Mouse (Mus musculus) stomach, postnatal 0 days (tissue): ENCODE data around the gene Zfp865. TPM values are rescaled to one million over a fixed set of nuclear protein-coding genes. Genes with fewer than 3 reads are reported as not detected.

Experiments
- ATAC-seq: fragments of 200-750 bp; cut with Nextera tagmentation; 2 replicates; pipeline ENCODE4 v1.8.0; 2017; ENCODE audit not compliant: low FRiP score, low TSS enrichment
- DNase-seq: peaks from one replicate; pipeline ENCODE4 v3.0.0-alpha.2; 2016; ENCODE audit warnings: low spot score
- H3K27ac ChIP-seq: fragments of 300-500 bp; sonication (generic); replicated peaks from 2 replicates; pipeline ENCODE4 v1.5.1; 2014; ENCODE audit warnings: mild to moderate bottlenecking, control low read depth
- H3K27me3 ChIP-seq: fragments of 300-500 bp; sonication (generic); 2 replicates; pipeline ENCODE4 v1.6.1; 2014; ENCODE audit warnings: low read length; ENCODE audit not compliant: control insufficient read depth, insufficient read depth
- H3K36me3 ChIP-seq: fragments of 300-500 bp; sonication (generic); 2 replicates; pipeline ENCODE4 v1.6.1; 2014; ENCODE audit warnings: low read length, mixed read lengths; ENCODE audit not compliant: control insufficient read depth, insufficient read depth
- H3K4me1 ChIP-seq: fragments of 300-500 bp; sonication (generic); replicated peaks from 2 replicates; pipeline ENCODE4 v1.6.1; 2014; ENCODE audit warnings: antibody characterized with exemption; ENCODE audit not compliant: control insufficient read depth, insufficient read depth
- H3K4me2 ChIP-seq: fragments of 300-500 bp; sonication (generic); replicated peaks from 2 replicates; pipeline ENCODE4 v1.6.1; 2014; ENCODE audit warnings: low read depth, mild to moderate bottlenecking, control low read depth, moderate library complexity
- H3K4me3 ChIP-seq: fragments of 300-500 bp; sonication (generic); 2 replicates; pipeline ENCODE4 v1.5.1; 2014; ENCODE audit warnings: low read depth, low read length, control low read depth
- H3K9ac ChIP-seq: fragments of 300-500 bp; sonication (generic); 2 replicates; pipeline ENCODE4 v1.6.1; 2014; ENCODE audit warnings: mild to moderate bottlenecking, low read length, control low read depth, mixed read lengths
- H3K9me3 ChIP-seq: fragments of 300-500 bp; sonication (generic); 2 replicates; pipeline ENCODE4 v1.6.1; 2016; ENCODE audit warnings: low read length; ENCODE audit not compliant: control insufficient read depth
- CTCF ChIP-seq: IDR thresholded peaks from 2 replicates; pipeline ENCODE4 v1.5.1; 2016; ENCODE audit warnings: antibody characterized with exemption, low read depth, mild to moderate bottlenecking, moderate library complexity
- EP300 ChIP-seq: optimal IDR thresholded peaks from 2 replicates; pipeline ENCODE3; 2016; ENCODE audit warnings: antibody characterized with exemption
- WGBS: fragments of 180-500 bp; shearing (Covaris S2); extraction: QIAGEN DNeasy Blood & Tissue Kit; methylation state at CpG from one replicate; pipeline ENCODE4 v1.1.7; 2014; 5-methylcytosine and 5-hydroxymethylcytosine counted together
- polyA plus RNA-seq: library from polyadenylated mRNA; unstranded; fragments of >200 nt; fragmentation: Nextera tagmentation; extraction: Ambion mirVana; gene quantifications from 2 replicates; pipeline ENCODE4 v1.2.1, GENCODE M21; 2015

The Zfp865 gene
- polyA plus RNA-seq, 1 experiment from 2014 or later: 2.3 TPM

DNA sequence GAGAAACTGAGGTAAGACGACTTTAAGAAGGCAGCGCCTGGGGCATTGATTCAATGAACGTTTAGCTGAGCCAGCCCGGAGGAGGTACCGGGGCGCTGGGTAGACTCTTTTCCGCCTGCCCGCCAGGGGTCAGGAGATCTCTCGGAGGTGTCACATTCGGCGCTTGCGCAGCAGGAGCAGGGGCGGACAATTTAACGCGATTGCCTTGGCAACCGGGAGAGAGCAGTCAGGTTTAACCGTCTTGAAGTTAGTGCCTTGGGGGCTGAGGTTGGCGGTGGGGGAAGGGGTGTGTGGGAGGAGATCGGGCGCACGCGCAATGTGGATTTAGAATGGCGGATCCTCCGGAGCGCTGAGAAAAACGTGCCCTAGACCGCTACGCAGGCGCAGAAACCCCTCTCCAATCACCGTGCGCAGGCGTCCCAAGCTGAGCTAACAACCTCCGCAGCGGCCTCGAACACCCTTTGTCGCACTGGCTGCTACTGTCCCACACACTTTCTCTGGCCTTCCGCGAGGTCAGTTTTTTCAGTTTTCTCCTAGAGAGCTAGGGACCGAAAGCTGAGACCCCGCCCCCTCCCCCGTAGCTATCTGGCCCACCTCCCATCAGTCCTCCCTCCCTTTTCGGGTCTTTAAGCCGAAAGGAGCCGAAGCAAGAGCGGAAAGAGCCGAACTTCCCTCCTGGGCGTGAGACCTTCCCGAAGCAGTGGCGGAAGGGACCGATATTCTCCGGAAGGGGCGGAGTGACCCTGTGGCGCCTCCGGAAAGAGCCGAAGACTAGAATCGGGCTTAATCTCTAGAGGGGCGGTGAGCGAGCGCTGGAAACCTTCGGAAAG, 41.0 kb downstream of the Zfp865 start:
- H3K36me3 ChIP-seq: no peaks in the 10 kb centered on the region; the same call in 1 of the 2 replicates
- under 1% methylated on average over 60 of the region's 60 CpGs for WGBS
- DNase-seq (peak; percentile 95), ATAC-seq (peak; percentile 93)
- no peaks in the 10 kb centered on the region for H3K27me3 ChIP-seq
- peak; percentile 79 for TF ChIP-seq CTCF
- no peak for TF ChIP-seq EP300
- peak overlapping the region; percentile 90 for H3K4me2 ChIP-seq
- peak overlapping the region; percentile 96 for H3K9ac ChIP-seq
- peak overlapping the region; percentile 67 for H3K4me3 ChIP-seq
- H3K27ac ChIP-seq: peak overlapping the region; percentile 99
- H3K9me3 ChIP-seq: no peaks in the 10 kb centered on the region
- 0 out of 2 replicates have a peak, but pooled peaks cover 4% of the 10 kb centered on the region for H3K4me1 ChIP-seq

DNA sequence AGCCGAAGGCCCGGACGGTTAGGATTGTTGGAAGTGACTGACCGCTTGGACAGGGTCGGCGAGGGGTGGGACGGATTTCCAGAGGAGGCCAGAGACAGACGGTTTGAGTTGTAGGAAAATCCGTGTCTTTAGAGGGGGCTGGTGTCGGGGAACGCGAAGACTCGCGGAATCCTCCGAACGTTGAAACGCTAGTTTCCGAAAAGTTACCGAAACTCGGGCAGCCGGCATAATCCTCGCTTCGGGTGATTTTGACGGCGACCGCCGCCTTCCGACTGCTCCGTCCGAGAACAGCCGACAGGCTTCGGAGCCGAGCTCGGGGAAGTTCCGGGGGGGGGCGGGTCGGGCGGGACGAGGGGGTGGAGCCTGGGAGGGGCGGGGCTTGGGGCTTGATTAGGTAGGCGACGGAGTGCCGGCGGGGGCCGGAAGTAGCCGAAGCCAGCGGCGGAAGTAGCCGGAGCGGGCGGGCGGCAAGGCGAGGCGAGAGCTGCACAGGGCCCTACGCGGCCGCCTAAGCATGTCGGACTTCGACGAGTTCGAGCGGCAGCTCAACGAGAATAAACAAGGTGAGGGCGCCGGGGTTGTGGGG, 41.7 kb downstream of the Zfp865 start, which contains the start of gene U2af2:
Gene U2af2, plus strand, starts transcription at position 370 of the 586 bp plus-strand sequence.
- H3K9me3 ChIP-seq: no peaks in the 10 kb centered on the region
- DNase-seq (peak; percentile 98), ATAC-seq (peak; percentile 88)
- peak within 1 kb of the TSS; percentile 99 for H3K27ac ChIP-seq
- H3K4me3 ChIP-seq: peak within 1 kb of the TSS; percentile 67
- H3K4me2 ChIP-seq: peak within 1 kb of the TSS; percentile 90
- H3K27me3 ChIP-seq: no peaks in the 10 kb centered on the region
- 0 out of 2 replicates have a peak, but pooled peaks cover 4% of the 10 kb centered on the region for H3K4me1 ChIP-seq
- WGBS: under 1% methylated on average over 63 of the region's 65 CpGs
- H3K36me3 ChIP-seq: no peaks in the 10 kb centered on the region; the same call in 1 of the 2 replicates
- peak within 1 kb of the TSS; percentile 96 for H3K9ac ChIP-seq
- TF ChIP-seq CTCF: no peak
- no peak for TF ChIP-seq EP300

DNA sequence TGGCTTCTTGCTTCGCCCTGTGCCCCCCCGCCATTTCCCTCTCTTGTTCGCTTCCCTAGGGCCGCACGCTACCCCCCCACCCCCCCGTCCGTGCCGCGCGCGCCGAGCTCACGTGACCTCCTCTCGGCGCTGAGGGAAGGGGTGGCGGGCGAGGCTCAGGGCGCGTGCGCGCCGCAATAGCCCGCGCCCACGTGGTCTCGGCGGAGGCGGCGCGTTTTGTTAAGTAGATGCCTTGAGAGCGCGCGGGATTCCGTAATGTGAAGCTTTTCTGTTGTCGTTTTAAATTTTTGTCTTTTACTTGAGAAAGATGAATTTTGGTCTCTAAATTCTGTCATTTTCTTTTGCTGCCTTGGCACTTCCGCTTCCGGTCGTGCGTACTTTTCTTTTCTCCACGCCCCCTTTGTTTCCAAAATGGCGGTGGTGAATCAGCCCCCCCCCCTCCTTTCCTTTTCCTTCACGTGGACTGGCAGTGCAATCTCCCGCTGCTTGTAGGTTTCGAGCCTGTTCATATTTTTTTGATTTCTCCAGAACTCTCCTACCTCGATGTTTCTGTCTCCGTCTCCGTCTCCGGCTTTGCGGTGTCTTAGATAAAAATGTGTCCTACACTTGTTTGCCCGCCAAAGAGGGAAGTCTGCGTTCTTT, 42.3 kb downstream of the Zfp865 start:
- ATAC-seq: peak; percentile 67
- peak overlapping the region; percentile 99 for H3K27ac ChIP-seq
- peaks cover 4% of the 10 kb centered on the region for H3K36me3 ChIP-seq
- no peaks in the 10 kb centered on the region for H3K27me3 ChIP-seq
- no peak for TF ChIP-seq CTCF
- no peak for TF ChIP-seq EP300
- H3K9me3 ChIP-seq: no peaks in the 10 kb centered on the region
- DNase-seq: peak; percentile 83
- peak overlapping the region; percentile 90 for H3K4me2 ChIP-seq
- H3K9ac ChIP-seq: peak overlapping the region; percentile 96
- 0 out of 2 replicates have a peak, but pooled peaks cover 4% of the 10 kb centered on the region for H3K4me1 ChIP-seq
- under 1% methylated on average over 46 of the region's 51 CpGs for WGBS
- peak overlapping the region; percentile 67 for H3K4me3 ChIP-seq

DNA sequence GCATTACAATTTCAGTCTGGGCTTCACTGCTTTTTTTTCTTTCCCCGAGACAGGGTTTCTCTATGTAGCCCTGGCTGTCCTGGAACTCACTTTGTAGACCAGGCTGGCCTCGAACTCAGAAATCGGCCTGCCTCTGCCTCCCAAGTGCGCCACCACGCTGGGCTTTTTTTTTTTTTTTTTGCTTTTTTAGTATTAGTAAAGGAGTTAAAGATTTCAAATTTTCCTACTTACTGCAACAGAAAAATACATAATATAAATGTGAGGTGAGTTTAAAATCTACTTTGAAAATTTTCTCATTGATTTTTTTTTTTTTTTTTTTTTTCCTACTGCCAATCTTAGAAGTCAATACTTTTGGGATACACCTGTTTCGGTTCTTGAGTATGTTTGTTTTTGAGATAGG, 44.7 kb downstream of the Zfp865 start:
- TF ChIP-seq CTCF (no peak), EP300 (no peak)
- Histone ChIP-seq H3K36me3 (peaks cover 13% of the 10 kb centered on the region), H3K27me3 (no peaks in the 10 kb centered on the region), H3K4me1 (0 out of 2 replicates have a peak, but pooled peaks cover 4% of the 10 kb centered on the region), H3K9me3 (no peaks in the 10 kb centered on the region), H3K27ac (no peak overlapping the region), H3K4me2 (no peak overlapping the region), H3K4me3 (no peak overlapping the region), H3K9ac (no peak overlapping the region)
- DNase-seq (no peak), ATAC-seq (no peak)
- 87% methylated on average over 6 of the region's 6 CpGs for WGBS

DNA sequence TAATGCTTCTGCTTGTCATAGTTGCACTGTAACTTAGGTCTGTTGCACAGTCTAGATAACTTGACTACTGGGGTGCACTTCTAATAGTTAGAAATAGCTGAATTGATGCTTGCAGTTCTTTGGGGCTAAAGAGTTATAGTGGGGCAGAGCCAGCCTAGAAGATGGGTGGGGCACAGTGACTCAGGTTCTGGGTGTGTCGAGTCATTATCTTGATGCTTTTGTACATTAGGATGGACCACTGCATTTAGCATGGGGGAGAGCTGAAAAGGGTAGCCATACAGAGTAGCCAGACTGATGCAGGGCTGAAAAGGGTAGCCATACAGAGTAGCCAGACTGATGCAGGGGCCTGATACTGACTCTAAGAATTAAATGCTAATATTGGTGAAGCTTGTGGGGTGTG, 53.4 kb downstream of the Zfp865 start:
- no peak overlapping the region for H3K27ac ChIP-seq
- 0 out of 2 replicates have a peak, but pooled peaks have one; percentile 16 for ATAC-seq
- no peak overlapping the region for H3K9ac ChIP-seq
- 32% methylated on average over 1 of the region's 1 CpGs for WGBS
- no peaks in the 10 kb centered on the region for H3K4me1 ChIP-seq
- TF ChIP-seq EP300: no peak
- TF ChIP-seq CTCF: no peak
- H3K4me3 ChIP-seq: no peak overlapping the region
- H3K4me2 ChIP-seq: no peak overlapping the region
- H3K9me3 ChIP-seq: no peaks in the 10 kb centered on the region
- H3K27me3 ChIP-seq: no peaks in the 10 kb centered on the region
- no peak for DNase-seq
- H3K36me3 ChIP-seq: peaks cover 45% of the 10 kb centered on the region
